Mouse (Mus musculus): ENCODE data around the gene Trp53. TPM values are rescaled to one million over a fixed set of nuclear protein-coding genes. Genes with fewer than 3 reads are reported as not detected.
"Not testable (repeated sequence)": the region's sequence is repeated elsewhere in the genome, so short reads cannot be mapped to it uniquely, and the experiment has no call there.

The Trp53 gene
- polyA plus RNA-seq, 1 experiment from 2014 or later = 71.2 TPM

DNA sequence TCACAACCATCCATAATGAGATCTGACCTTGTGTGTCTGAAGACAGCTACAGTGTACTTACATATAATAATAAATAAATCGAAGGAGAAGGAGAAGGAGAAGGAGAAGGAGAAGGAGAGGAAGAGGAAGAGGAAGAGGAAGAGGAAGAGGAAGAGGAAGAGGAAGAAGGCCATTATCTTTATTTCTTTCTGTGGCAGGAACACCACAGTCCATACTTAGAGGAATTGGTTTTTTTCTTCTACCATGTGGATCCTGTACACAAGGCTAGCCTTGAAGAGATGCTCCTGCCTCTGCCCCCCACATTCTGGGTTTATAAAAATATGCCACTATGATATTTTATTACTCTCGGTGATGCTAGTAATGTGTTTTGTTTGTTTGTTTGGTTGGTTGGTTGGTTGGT, 26.7 kb downstream of the Trp53 start:
- no peak overlapping the region for H3K4me2 ChIP-seq (ENCODE audit: low read length)
- H3K4me1 ChIP-seq (ENCODE audit: control insufficient read depth in 2 of 2, insufficient read depth in 2 of 2, low read length in 2 of 2) = peaks cover 18 to 25% of the 10 kb centered on the region in 2 experiments
- H3K36me3 ChIP-seq (ENCODE audit: control insufficient read depth, insufficient read depth, low read length) = no peaks in the 10 kb centered on the region
- no peak overlapping the region for H3K9ac ChIP-seq (ENCODE audit: low read length)
- H3K9me3 ChIP-seq (ENCODE audit: control insufficient read depth, low read length) = no peaks in the 10 kb centered on the region
- no peak for ATAC-seq (ENCODE audit: insufficient number of reproducible peaks, insufficient read depth, low FRiP score, low read depth)
- no peak overlapping the region for H3K4me3 ChIP-seq (ENCODE audit: control insufficient read depth in 1 of 2, insufficient read depth in 1 of 2, low read depth in 1 of 2, low read length in 2 of 2)
- H3K27ac ChIP-seq (replicated peaks in 1 of 2; ENCODE audit: control insufficient read depth in 1 of 2, insufficient read depth in 1 of 2, low read depth in 2 of 2, low read length in 2 of 2) = no peak overlapping the region
- WGBS = 75% methylated on average over 2 of the region's 2 CpGs
- H3K27me3 ChIP-seq (ENCODE audit: control insufficient read depth, insufficient read depth, low read length) = no peaks in the 10 kb centered on the region

DNA sequence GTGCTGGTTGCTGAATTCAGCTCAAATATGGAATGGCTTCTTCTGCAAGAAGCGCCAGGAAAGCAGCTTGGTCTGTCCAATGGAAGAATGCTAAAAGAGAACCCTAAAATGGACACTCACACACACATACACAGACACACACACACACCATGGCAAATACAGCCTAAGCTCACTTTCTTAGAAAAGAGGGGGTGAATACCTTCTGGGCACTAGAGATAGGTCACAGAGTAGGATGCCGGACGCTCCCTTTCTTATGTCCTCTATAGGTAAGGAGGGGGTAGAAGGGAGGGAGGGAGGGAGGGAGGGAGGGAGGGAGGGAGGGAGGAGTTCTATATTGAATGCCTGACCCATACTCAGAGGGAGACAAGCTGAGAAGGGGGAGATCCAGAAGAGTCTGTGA, 28.4 kb downstream of the Trp53 start:
- Histone ChIP-seq H3K27me3 (ENCODE audit: control insufficient read depth, insufficient read depth, low read length) (no peaks in the 10 kb centered on the region), H3K9ac (ENCODE audit: low read length) (no peak overlapping the region), H3K4me2 (ENCODE audit: low read length) (no peak overlapping the region), H3K4me1 (ENCODE audit: control insufficient read depth in 2 of 2, insufficient read depth in 2 of 2, low read length in 2 of 2) (peaks cover 13 to 15% of the 10 kb centered on the region in 2 experiments), H3K9me3 (ENCODE audit: control insufficient read depth, low read length) (no peaks in the 10 kb centered on the region), H3K4me3 (ENCODE audit: control insufficient read depth in 1 of 2, insufficient read depth in 1 of 2, low read depth in 1 of 2, low read length in 2 of 2) (no peak overlapping the region), H3K27ac (replicated peaks in 1 of 2; ENCODE audit: control insufficient read depth in 1 of 2, insufficient read depth in 1 of 2, low read depth in 2 of 2, low read length in 2 of 2) (no peak overlapping the region), H3K36me3 (ENCODE audit: control insufficient read depth, insufficient read depth, low read length) (no peaks in the 10 kb centered on the region)
- 87% methylated on average over 3 of the region's 3 CpGs for WGBS
- no peak for ATAC-seq (ENCODE audit: insufficient number of reproducible peaks, insufficient read depth, low FRiP score, low read depth)

- H3K9me3 ChIP-seq (ENCODE audit: control insufficient read depth, low read length) = no peaks in the 10 kb centered on the region
- no peaks in the 10 kb centered on the region for H3K27me3 ChIP-seq (ENCODE audit: control insufficient read depth, insufficient read depth, low read length)
- no peaks in the 10 kb centered on the region for H3K36me3 ChIP-seq (ENCODE audit: control insufficient read depth, insufficient read depth, low read length)
Measured at GRCm38 (mm10) chr11:69609416-69609815, 29.3 kb downstream of the Trp53 start.

GRCm38 (mm10) chr11:69610899-69611298, 30.7 kb downstream of the Trp53 start:
- Histone ChIP-seq H3K4me1 (ENCODE audit: control insufficient read depth in 2 of 2, insufficient read depth in 2 of 2, low read length in 2 of 2) (peaks cover 8 to 11% of the 10 kb centered on the region in 2 experiments; a peak in 3 of 4 replicates), H3K4me2 (ENCODE audit: low read length) (no peak overlapping the region), H3K27ac (replicated peaks in 1 of 2; ENCODE audit: control insufficient read depth in 1 of 2, insufficient read depth in 1 of 2, low read depth in 2 of 2, low read length in 2 of 2) (no peak overlapping the region), H3K9me3 (ENCODE audit: control insufficient read depth, low read length) (no peaks in the 10 kb centered on the region), H3K27me3 (ENCODE audit: control insufficient read depth, insufficient read depth, low read length) (no peaks in the 10 kb centered on the region), H3K36me3 (ENCODE audit: control insufficient read depth, insufficient read depth, low read length) (no peaks in the 10 kb centered on the region), H3K4me3 (ENCODE audit: control insufficient read depth in 1 of 2, insufficient read depth in 1 of 2, low read depth in 1 of 2, low read length in 2 of 2) (no peak overlapping the region), H3K9ac (ENCODE audit: low read length) (no peak overlapping the region)
- 35% methylated on average over 4 of the region's 4 CpGs for WGBS
- no peak for ATAC-seq (ENCODE audit: insufficient number of reproducible peaks, insufficient read depth, low FRiP score, low read depth)

More at GRCm38 (mm10) chr11:69609416-69609815, 29.3 kb downstream of the Trp53 start:
- 55% methylated on average over 7 of the region's 7 CpGs for WGBS
- no peak for ATAC-seq (ENCODE audit: insufficient number of reproducible peaks, insufficient read depth, low FRiP score, low read depth)
- Histone ChIP-seq H3K27ac (replicated peaks in 1 of 2; ENCODE audit: control insufficient read depth in 1 of 2, insufficient read depth in 1 of 2, low read depth in 2 of 2, low read length in 2 of 2) (no peak overlapping the region), H3K9ac (ENCODE audit: low read length) (no peak overlapping the region), H3K4me2 (ENCODE audit: low read length) (no peak overlapping the region), H3K4me1 (ENCODE audit: control insufficient read depth in 2 of 2, insufficient read depth in 2 of 2, low read length in 2 of 2) (peaks cover 10 to 12% of the 10 kb centered on the region in 2 experiments), H3K4me3 (ENCODE audit: control insufficient read depth in 1 of 2, insufficient read depth in 1 of 2, low read depth in 1 of 2, low read length in 2 of 2) (no peak overlapping the region)

DNA sequence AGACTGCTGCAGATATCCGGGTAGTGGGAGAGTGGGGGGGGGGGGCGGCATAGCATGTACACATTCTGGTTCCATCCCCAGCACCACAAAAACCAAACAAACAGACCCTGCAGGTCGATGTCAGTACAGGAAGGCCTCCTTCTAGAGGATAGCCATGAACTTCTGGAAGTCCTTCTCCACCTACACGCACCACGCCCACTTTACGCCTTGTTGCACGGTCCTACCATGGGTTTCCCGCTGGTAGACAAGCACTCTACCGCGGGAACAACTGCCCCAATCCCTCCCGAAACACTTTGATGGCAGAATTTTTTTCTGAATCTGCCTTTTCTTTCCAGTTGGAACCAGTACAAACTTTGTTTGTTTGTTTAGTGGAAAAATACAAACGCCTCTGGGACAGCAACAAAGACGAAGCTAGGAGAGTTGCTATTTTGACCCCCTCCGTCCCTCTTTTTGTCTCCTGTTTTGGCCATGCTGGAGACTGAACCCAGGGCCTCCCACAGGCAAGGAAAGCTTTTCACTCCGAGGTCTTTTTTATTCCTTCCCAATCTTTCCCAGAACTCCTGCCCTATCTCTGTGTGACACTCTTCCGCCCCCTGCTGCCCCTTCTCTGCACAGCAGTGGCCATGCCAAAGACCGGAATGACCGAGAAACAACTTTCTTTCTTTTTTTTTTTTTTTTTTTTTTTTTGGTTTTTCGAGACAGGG, 33.5 kb downstream of the Trp53 start:
- H3K27me3 ChIP-seq (ENCODE audit: control insufficient read depth, insufficient read depth, low read length) = no peaks in the 10 kb centered on the region
- H3K27ac ChIP-seq (replicated peaks in 1 of 2; ENCODE audit: control insufficient read depth in 1 of 2, insufficient read depth in 1 of 2, low read depth in 2 of 2, low read length in 2 of 2) = 0 out of 4 replicates have a peak overlapping the region, but pooled peaks of 1 of the 2 experiments have one; percentile 12
- no peak for ATAC-seq (ENCODE audit: insufficient number of reproducible peaks, insufficient read depth, low FRiP score, low read depth)
- H3K4me1 ChIP-seq (ENCODE audit: control insufficient read depth in 2 of 2, insufficient read depth in 2 of 2, low read length in 2 of 2) = peaks cover 4 to 7% of the 10 kb centered on the region in 2 experiments; a peak in 3 of 4 replicates
- H3K4me2 ChIP-seq (ENCODE audit: low read length) = peak overlapping the region; percentile 54
- H3K9me3 ChIP-seq (ENCODE audit: control insufficient read depth, low read length) = no peaks in the 10 kb centered on the region
- no peaks in the 10 kb centered on the region for H3K36me3 ChIP-seq (ENCODE audit: control insufficient read depth, insufficient read depth, low read length)
- H3K9ac ChIP-seq (ENCODE audit: low read length) = peak overlapping the region; percentile 68
- WGBS = 11% methylated on average over 19 of the region's 19 CpGs
- H3K4me3 ChIP-seq (ENCODE audit: control insufficient read depth in 1 of 2, insufficient read depth in 1 of 2, low read depth in 1 of 2, low read length in 2 of 2) = peak overlapping the region in 1 of 2 experiments; percentile 4; a peak in 1 of 4 replicates

DNA sequence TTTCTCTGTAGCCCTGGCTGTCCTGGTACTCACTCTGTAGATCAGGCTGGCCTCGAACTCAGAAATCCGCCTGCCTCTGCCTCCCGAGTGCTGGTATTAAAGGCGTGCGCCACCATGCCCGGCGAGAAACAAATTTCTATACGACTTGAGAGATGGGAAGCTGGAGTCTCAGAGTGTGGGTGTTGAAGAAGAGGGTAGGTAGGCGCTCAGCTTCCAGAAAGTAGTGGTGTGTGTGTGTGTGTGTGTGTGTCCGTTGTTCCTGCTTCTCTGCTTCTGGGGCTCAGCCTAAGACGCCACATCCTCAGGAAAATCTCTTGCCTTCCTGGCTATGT, 34.1 kb downstream of the Trp53 start:
- H3K27me3 ChIP-seq (ENCODE audit: control insufficient read depth, insufficient read depth, low read length) = not testable (repeated sequence)
- WGBS = 48% methylated on average over 11 of the region's 11 CpGs

GRCm38 (mm10) chr11:69616781-69617180, 36.6 kb downstream of the Trp53 start:
- Histone ChIP-seq H3K4me2 (ENCODE audit: low read length) (no peak overlapping the region), H3K9ac (ENCODE audit: low read length) (no peak overlapping the region), H3K27ac (replicated peaks in 1 of 2; ENCODE audit: control insufficient read depth in 1 of 2, insufficient read depth in 1 of 2, low read depth in 2 of 2, low read length in 2 of 2) (no peak overlapping the region), H3K4me1 (ENCODE audit: control insufficient read depth in 2 of 2, insufficient read depth in 2 of 2, low read length in 2 of 2) (peaks cover 7 to 10% of the 10 kb centered on the region in 2 experiments; a peak in 3 of 4 replicates), H3K4me3 (ENCODE audit: control insufficient read depth in 1 of 2, insufficient read depth in 1 of 2, low read depth in 1 of 2, low read length in 2 of 2) (no peak overlapping the region), H3K27me3 (ENCODE audit: control insufficient read depth, insufficient read depth, low read length) (no peaks in the 10 kb centered on the region), H3K9me3 (ENCODE audit: control insufficient read depth, low read length) (no peaks in the 10 kb centered on the region), H3K36me3 (ENCODE audit: control insufficient read depth, insufficient read depth, low read length) (no peaks in the 10 kb centered on the region)
- ATAC-seq (ENCODE audit: insufficient number of reproducible peaks, insufficient read depth, low FRiP score, low read depth) = no peak
- WGBS = 35% methylated on average over 10 of the region's 10 CpGs

More for the DNA sequence above, 34.1 kb downstream of the Trp53 start:
- not testable (repeated sequence) for H3K27ac ChIP-seq (replicated peaks in 1 of 2; ENCODE audit: control insufficient read depth in 1 of 2, insufficient read depth in 1 of 2, low read depth in 2 of 2, low read length in 2 of 2); H3K4me1 ChIP-seq (ENCODE audit: control insufficient read depth in 2 of 2, insufficient read depth in 2 of 2, low read length in 2 of 2); H3K4me3 ChIP-seq (ENCODE audit: control insufficient read depth in 1 of 2, insufficient read depth in 1 of 2, low read depth in 1 of 2, low read length in 2 of 2); ATAC-seq (ENCODE audit: insufficient number of reproducible peaks, insufficient read depth, low FRiP score, low read depth); H3K9me3 ChIP-seq (ENCODE audit: control insufficient read depth, low read length); H3K36me3 ChIP-seq (ENCODE audit: control insufficient read depth, insufficient read depth, low read length)
- peak overlapping the region; percentile 54 for H3K4me2 ChIP-seq (ENCODE audit: low read length)
- 0 out of 2 replicates have a peak overlapping the region, but pooled peaks have one; percentile 30 for H3K9ac ChIP-seq (ENCODE audit: low read length)

GRCm38 (mm10) chr11:69617805-69618204, 37.6 kb downstream of the Trp53 start, which contains the start of gene Shbg:
TSS of gene Shbg (minus strand) at chr11:69617905.
- peaks cover 13 to 15% of the 10 kb centered on the region in 2 experiments for H3K4me1 ChIP-seq (ENCODE audit: control insufficient read depth in 2 of 2, insufficient read depth in 2 of 2, low read length in 2 of 2)
- H3K9me3 ChIP-seq (ENCODE audit: control insufficient read depth, low read length) = no peaks in the 10 kb centered on the region
- no peaks in the 10 kb centered on the region for H3K27me3 ChIP-seq (ENCODE audit: control insufficient read depth, insufficient read depth, low read length)
- no peak within 1 kb of the TSS for H3K27ac ChIP-seq (replicated peaks in 1 of 2; ENCODE audit: control insufficient read depth in 1 of 2, insufficient read depth in 1 of 2, low read depth in 2 of 2, low read length in 2 of 2)
- no peak for ATAC-seq (ENCODE audit: insufficient number of reproducible peaks, insufficient read depth, low FRiP score, low read depth)
- H3K36me3 ChIP-seq (ENCODE audit: control insufficient read depth, insufficient read depth, low read length) = no peaks in the 10 kb centered on the region
- H3K4me2 ChIP-seq (ENCODE audit: low read length) = no peak within 1 kb of the TSS
- no peak within 1 kb of the TSS for H3K4me3 ChIP-seq (ENCODE audit: control insufficient read depth in 1 of 2, insufficient read depth in 1 of 2, low read depth in 1 of 2, low read length in 2 of 2)
- H3K9ac ChIP-seq (ENCODE audit: low read length) = no peak within 1 kb of the TSS
- 42% methylated on average over 5 of the region's 5 CpGs for WGBS
